Mouse (Mus musculus) midbrain, postnatal 0 days (tissue): ENCODE results near the gene Itgb3. TPM values are rescaled to one million over a fixed set of nuclear protein-coding genes. Genes with fewer than 3 reads are reported as not detected.

Experiments
- ATAC-seq: fragments of 200-750 bp; cut with Nextera tagmentation; 2 replicates; pipeline ENCODE4 v1.8.0; 2017; ENCODE audit warnings: moderate number of reproducible peaks, mild to moderate bottlenecking, moderate TSS enrichment, moderate library complexity; ENCODE audit not compliant: low FRiP score
- DNase-seq: peaks from one replicate; pipeline ENCODE4 v3.0.0-alpha.2; 2015; ENCODE audit warnings: low spot score
- H3K27ac ChIP-seq: fragments of 300-500 bp; sonication (generic); 2 replicates; pipeline ENCODE4 v1.5.1; 2014; ENCODE audit warnings: low read depth, mild to moderate bottlenecking, low read length, mixed read lengths
- H3K27me3 ChIP-seq: fragments of 300-500 bp; sonication (generic); 2 replicates; pipeline ENCODE4 v1.6.1; 2014; ENCODE audit warnings: low read length, control low read depth, mixed read lengths; ENCODE audit not compliant: insufficient read depth
- H3K36me3 ChIP-seq: fragments of 300-500 bp; sonication (generic); 2 replicates; pipeline ENCODE4 v1.6.1; 2014; ENCODE audit warnings: low read length, control low read depth, mixed read lengths; ENCODE audit not compliant: insufficient read depth
- H3K4me1 ChIP-seq: fragments of 300-500 bp; sonication (generic); 2 replicates; pipeline ENCODE4 v1.6.1; 2014; ENCODE audit warnings: mild to moderate bottlenecking, control low read depth, antibody characterized with exemption, low read length, mixed read lengths; ENCODE audit not compliant: insufficient read depth
- H3K4me2 ChIP-seq: fragments of 300-500 bp; sonication (generic); 2 replicates; pipeline ENCODE4 v1.6.1; 2014; ENCODE audit warnings: low read depth, mild to moderate bottlenecking, low read length, mixed read lengths; ENCODE audit not compliant: poor library complexity, severe bottlenecking
- H3K4me3 ChIP-seq: fragments of 300-500 bp; sonication (generic); 2 replicates; pipeline ENCODE4 v1.5.1; 2014; ENCODE audit warnings: low read depth, mild to moderate bottlenecking, low read length, moderate library complexity
- H3K9ac ChIP-seq: fragments of 300-500 bp; sonication (generic); replicated peaks from 2 replicates; pipeline ENCODE4 v1.6.1; 2014; ENCODE audit warnings: mild to moderate bottlenecking, low read length, moderate library complexity, mixed read lengths; ENCODE audit not compliant: poor library complexity, severe bottlenecking
- H3K9me3 ChIP-seq: fragments of 300-500 bp; sonication (generic); 2 replicates; pipeline ENCODE4 v1.6.1; 2016; ENCODE audit warnings: low read length, control low read depth
- CTCF ChIP-seq: IDR thresholded peaks from 2 replicates; pipeline ENCODE4 v1.5.1; 2016; ENCODE audit warnings: antibody characterized with exemption, mild to moderate bottlenecking
- WGBS: fragments of 180-500 bp; shearing (Covaris S2); extraction: QIAGEN DNeasy Blood & Tissue Kit; methylation state at CpG from one replicate; pipeline ENCODE4 v1.1.7; 2014; 5-methylcytosine and 5-hydroxymethylcytosine counted together
- polyA plus RNA-seq: library from polyadenylated mRNA; unstranded; fragments of >200 nt; fragmentation: Nextera tagmentation; extraction: Ambion mirVana; gene quantifications from 2 replicates; pipeline ENCODE4 v1.2.1, GENCODE M21; 2015
- total RNA-seq: library from RNA; depleted of rRNA; stranded (reverse); fragments of >200 nt; gene quantifications from 2 replicates; pipeline ENCODE4 v1.2.3, GENCODE M21; 2014

Itgb3 gene
- total and polyA plus RNA-seq, 2 experiments from 2014 or later = 0.62 to 1.5 TPM

GRCm38 (mm10) chr11:104609733-104610132 is 1.9 kb downstream of the Itgb3 start:
- Histone ChIP-seq H3K36me3 (no peaks in the 10 kb centered on the region), H3K4me1 (peaks cover 6% of the 10 kb centered on the region; the same call in 1 of the 2 replicates), H3K27me3 (0 out of 2 replicates have a peak, but pooled peaks cover 4% of the 10 kb centered on the region), H3K4me3 (no peak overlapping the region), H3K27ac (no peak overlapping the region), H3K9ac (no peak overlapping the region), H3K4me2 (no peak overlapping the region), H3K9me3 (no peaks in the 10 kb centered on the region)
- ATAC-seq = no peak
- no peak for TF ChIP-seq CTCF
- DNase-seq = no peak
- 55% methylated on average over 4 of the region's 4 CpGs for WGBS

- Histone ChIP-seq H3K9ac (no peak overlapping the region), H3K4me3 (no peak overlapping the region), H3K27me3 (0 out of 2 replicates have a peak, but pooled peaks cover 4% of the 10 kb centered on the region), H3K36me3 (no peaks in the 10 kb centered on the region), H3K4me1 (peaks cover 6% of the 10 kb centered on the region; the same call in 1 of the 2 replicates), H3K9me3 (no peaks in the 10 kb centered on the region), H3K4me2 (no peak overlapping the region), H3K27ac (no peak overlapping the region)
- ATAC-seq (no peak), DNase-seq (no peak)
- 52% methylated on average over 4 of the region's 4 CpGs for WGBS
- TF ChIP-seq CTCF = no peak
Observed at GRCm38 (mm10) chr11:104611579-104612151, 3.9 kb downstream of the Itgb3 start.

DNA sequence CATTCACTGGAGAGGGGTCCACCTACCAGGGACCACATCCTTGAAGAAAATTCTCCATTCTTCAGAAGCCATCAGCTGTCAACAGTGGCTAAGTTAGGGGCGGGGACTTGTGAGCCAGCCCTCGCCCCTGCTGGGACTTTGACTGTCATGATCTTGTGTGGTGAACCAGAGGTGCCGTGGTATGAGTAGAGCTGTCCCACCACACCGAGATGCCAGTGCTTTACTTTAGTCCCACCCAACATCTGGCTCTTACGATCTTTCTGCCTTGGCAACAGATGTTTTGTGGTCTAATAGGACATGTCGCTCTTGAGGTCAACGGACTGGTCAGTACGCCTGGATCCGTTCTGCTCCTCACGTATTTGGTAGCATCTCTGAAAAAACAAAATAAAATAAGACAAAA is 5.8 kb downstream of the Itgb3 start:
- H3K9ac ChIP-seq = no peak overlapping the region
- peaks cover 1% of the 10 kb centered on the region; the same call in 1 of the 2 replicates for H3K4me1 ChIP-seq
- H3K27me3 ChIP-seq = 0 out of 2 replicates have a peak, but pooled peaks cover 1% of the 10 kb centered on the region
- H3K27ac ChIP-seq = no peak overlapping the region
- H3K4me2 ChIP-seq = no peak overlapping the region
- DNase-seq = no peak
- no peaks in the 10 kb centered on the region for H3K9me3 ChIP-seq
- TF ChIP-seq CTCF = no peak
- no peak for ATAC-seq
- WGBS = 83% methylated on average over 10 of the region's 10 CpGs
- H3K36me3 ChIP-seq = no peaks in the 10 kb centered on the region
- no peak overlapping the region for H3K4me3 ChIP-seq

- Histone ChIP-seq H3K27me3 (no peaks in the 10 kb centered on the region), H3K4me2 (no peak overlapping the region), H3K9me3 (no peaks in the 10 kb centered on the region), H3K27ac (no peak overlapping the region), H3K4me1 (no peaks in the 10 kb centered on the region), H3K4me3 (no peak overlapping the region), H3K36me3 (no peaks in the 10 kb centered on the region), H3K9ac (no peak overlapping the region)
- WGBS = 85% methylated on average over 2 of the region's 2 CpGs
- TF ChIP-seq CTCF = no peak
- DNase-seq (no peak), ATAC-seq (no peak)
Observed at GRCm38 (mm10) chr11:104614130-104614529, 6.3 kb downstream of the Itgb3 start.

- Histone ChIP-seq H3K27ac (no peak overlapping the region), H3K4me1 (no peaks in the 10 kb centered on the region), H3K27me3 (no peaks in the 10 kb centered on the region), H3K36me3 (no peaks in the 10 kb centered on the region), H3K4me3 (no peak overlapping the region), H3K9ac (no peak overlapping the region), H3K4me2 (no peak overlapping the region), H3K9me3 (no peaks in the 10 kb centered on the region)
- WGBS = 87% methylated on average over 5 of the region's 5 CpGs
- TF ChIP-seq CTCF = no peak
- ATAC-seq (no peak), DNase-seq (no peak)
Observed at GRCm38 (mm10) chr11:104616182-104616581, 8.4 kb downstream of the Itgb3 start.

GRCm38 (mm10) chr11:104618638-104619076 is 10.9 kb downstream of the Itgb3 start:
- Histone ChIP-seq H3K9me3 (no peaks in the 10 kb centered on the region), H3K9ac (no peak overlapping the region), H3K4me3 (no peak overlapping the region), H3K27me3 (no peaks in the 10 kb centered on the region), H3K4me2 (no peak overlapping the region), H3K4me1 (no peaks in the 10 kb centered on the region), H3K36me3 (no peaks in the 10 kb centered on the region), H3K27ac (no peak overlapping the region)
- TF ChIP-seq CTCF = no peak
- ATAC-seq = no peak
- WGBS = 81% methylated on average over 6 of the region's 6 CpGs
- no peak for DNase-seq
